Mouse (Mus musculus): Measurements from ENCODE around the gene Utp3. TPM values are rescaled to one million over a fixed set of nuclear protein-coding genes. Genes with fewer than 3 reads are reported as not detected.

Gene Utp3
- 67.1 and 82.5 TPM in 2 replicates for polyA plus RNA-seq (2012)

GRCm38 (mm10) chr5:88554086-88554886 is at the start of gene Utp3:
TSS of gene Utp3 (plus strand) at chr5:88554462.

GRCm38 (mm10) chr5:88527657-88528056 is 26.6 kb upstream of the Utp3 start, which contains the start of gene Jchain:
TSS of gene Jchain (minus strand) at chr5:88527891.

GRCm38 (mm10) chr5:88564501-88565147 is 10.4 kb downstream of the Utp3 start, which contains the start of gene Rufy3:
TSS of gene Rufy3 (plus strand) at chr5:88565040.

Other genes with a start within 250 kb of the Utp3 start
- gene Prol1, start 237.2 kb upstream of the Utp3 start, polyA plus RNA-seq (2012): not detected in 2 replicates
- gene Amtn, start 178.4 kb upstream of the Utp3 start, polyA plus RNA-seq (2012): not detected in 2 replicates
- gene Ambn, start 98.5 kb upstream of the Utp3 start, polyA plus RNA-seq (2012): not detected in 2 replicates
- gene Enam, start 66.5 kb upstream of the Utp3 start, polyA plus RNA-seq (2012): not detected in 2 replicates
- gene Jchain, start 26.6 kb upstream of the Utp3 start, polyA plus RNA-seq (2012): 0.04 and 0.11 TPM in 2 replicates
- 3.3 and 3.8 TPM in 2 replicates for gene Rufy3, start 10.6 kb downstream of the Utp3 start, polyA plus RNA-seq (2012)
- 36.6 and 40.7 TPM in 2 replicates for gene Grsf1, start 121.7 kb downstream of the Utp3 start, polyA plus RNA-seq (2012)
- 13.3 and 14.7 TPM in 2 replicates for gene Mob1b, start 166.4 kb downstream of the Utp3 start, polyA plus RNA-seq (2012)
- 6.6 and 8.1 TPM in 2 replicates for gene Dck, start 210.5 kb downstream of the Utp3 start, polyA plus RNA-seq (2012)

Measured in megakaryocyte-erythroid progenitor cell, adult 5 weeks (primary cell).